31 mouse cellular contexts compared by ENCODE assay signal in genomic region chr5:116052826-116053225, GRCm38 (mm10). TPM values are rescaled to one million over a fixed set of nuclear protein-coding genes. Genes with fewer than 3 reads are reported as not detected.
DNase-seq lines count a peak whose midpoint lies in the region; ATAC-seq and TF ChIP-seq lines count a peak whose summit lies in the region.
"Had no signal": no experiment of that assay in that cellular context is flagged by ENCODE, and none has a peak within 500 bp of the region (broad histone marks: within the 10 kb centered on the region; RNA-seq: fewer than 3 reads in every experiment).

No protein-coding gene starts in this region.

- H3K9ac ChIP-seq in hindbrain, embryonic 16.5 days (ENCODE audit: low read depth, low read length): no peak overlapping the region
- H3K9ac ChIP-seq: embryonic facial prominence, embryonic 13.5 days; embryonic facial prominence, embryonic 15.5 days; forebrain, embryonic 12.5 days had no signal

- no peaks in the 10 kb centered on the region for H3K36me3 ChIP-seq in hindbrain, embryonic 16.5 days (ENCODE audit: control insufficient read depth, insufficient read depth, low read length)
- H3K36me3 ChIP-seq: embryonic facial prominence, embryonic 13.5 days; embryonic facial prominence, embryonic 15.5 days; forebrain, embryonic 10.5 days; forebrain, embryonic 12.5 days had no signal

- 0 out of 2 replicates have a peak overlapping the region, but pooled peaks have one; percentile 31 for H3K27ac ChIP-seq in gastrocnemius, adult 2 months
- no peak overlapping the region for H3K27ac ChIP-seq in hindbrain, embryonic 16.5 days (ENCODE audit: low read depth, low read length)
- H3K27ac ChIP-seq: embryonic facial prominence, embryonic 13.5 days; embryonic facial prominence, embryonic 15.5 days; forebrain, embryonic 10.5 days; forebrain, embryonic 12.5 days had no signal

- TF ChIP-seq CTCF in gastrocnemius, adult 2 months (IDR thresholded peaks at IDR 0.05): no peak

- no peak for ATAC-seq in hindbrain, embryonic 16.5 days
- ATAC-seq: CD4-positive, CD25-positive, alpha-beta regulatory T cell, adult 4 months; forebrain, embryonic 14.5 days; forebrain, embryonic 16.5 days had no signal

- intact Hi-C loops in gastrocnemius, adult 2 months (cut with DNase I): no loop called here

- H3K4me3 ChIP-seq in gastrocnemius, adult 2 months: no peak overlapping the region
- no peak overlapping the region for H3K4me3 ChIP-seq in hindbrain, embryonic 16.5 days (ENCODE audit: low read length)
- H3K4me3 ChIP-seq: embryonic facial prominence, embryonic 13.5 days; embryonic facial prominence, embryonic 15.5 days; erythroblast, embryonic 14.5 days; forebrain, embryonic 10.5 days; forebrain, embryonic 12.5 days had no signal

- WGBS in hindbrain, embryonic 16.5 days: 52% methylated on average over 6 of the region's 6 CpGs

- H3K4me1 ChIP-seq in hindbrain, embryonic 16.5 days (ENCODE audit: control insufficient read depth, insufficient read depth, low read depth, low read length): no peaks in the 10 kb centered on the region
- H3K4me1 ChIP-seq: embryonic facial prominence, embryonic 13.5 days; embryonic facial prominence, embryonic 15.5 days; forebrain, embryonic 10.5 days; forebrain, embryonic 12.5 days had no signal

- no peak overlapping the region for H3K4me2 ChIP-seq in hindbrain, embryonic 16.5 days (ENCODE audit: low read length)
- H3K4me2 ChIP-seq: embryonic facial prominence, embryonic 13.5 days; embryonic facial prominence, embryonic 15.5 days; forebrain, embryonic 12.5 days had no signal

- H3K27me3 ChIP-seq in hindbrain, embryonic 16.5 days (replicated peaks; ENCODE audit: control insufficient read depth, insufficient read depth, low read length): no peaks in the 10 kb centered on the region
- H3K27me3 ChIP-seq: CH12.LX; embryonic facial prominence, embryonic 13.5 days; embryonic facial prominence, embryonic 15.5 days; forebrain, embryonic 12.5 days had no signal

- DNase-seq in gastrocnemius, adult 2 months: no peak
- DNase-seq in gastrocnemius, postnatal 10 days: no peak
- DNase-seq in ES-CJ7 (ENCODE audit: low read depth, low spot score): peak; percentile 76
- peak; percentile 72 for DNase-seq in ZHBTc4 (ENCODE audit: low read depth, low spot score)
- no peak for DNase-seq in lung, postnatal 14 days
- DNase-seq: adrenal gland, adult 2 months; adrenal gland, postnatal 10 days; adrenal gland, postnatal 25 days; B cell, adult 2 months; cerebellum, adult 11 months; cerebellum, adult 18-20 months; cerebellum, adult 8-10 months; cerebellum, adult 9-11 months; cerebellum, postnatal 14 days; cerebellum, postnatal 36 days; embryo, embryonic 11 days had no signal

- H3K9me3 ChIP-seq in hindbrain, embryonic 16.5 days (ENCODE audit: control insufficient read depth, low read length): no peaks in the 10 kb centered on the region
- H3K9me3 ChIP-seq: embryonic facial prominence, embryonic 13.5 days; embryonic facial prominence, embryonic 15.5 days; forebrain, embryonic 10.5 days; forebrain, embryonic 12.5 days had no signal

RNA-seq across cellular contexts. Expression of gene Prkab1, which starts 28.5 kb away (rescaled TPM):
- 10 to 100 TPM; 11.0 to 11.1 TPM for total RNA-seq in gastrocnemius, adult 2 months (2021)
- 10 to 100 TPM; 17.7 to 23.6 TPM for total RNA-seq in gastrocnemius, postnatal 10 days (2021)
- 45.1 and 51.3 TPM in 2 replicates for polyA plus RNA-seq in hindbrain, embryonic 16.5 days (2015; fragmentation: Nextera tagmentation; extraction: Ambion mirVana)

RNA-seq across cellular contexts. Expression of gene Tmem233, which starts 30.2 kb away (rescaled TPM):
- total RNA-seq in gastrocnemius, adult 2 months (2021): 100 to 1,000 TPM; 102 to 138 TPM
- 10 to 100 TPM; 71.7 to 81.9 TPM for total RNA-seq in gastrocnemius, postnatal 10 days (2021)
- polyA plus RNA-seq in hindbrain, embryonic 16.5 days (2015; fragmentation: Nextera tagmentation; extraction: Ambion mirVana): not detected in 2 replicates
- total RNA-seq: adrenal gland, adult 2 months; adrenal gland, postnatal 25 days; CH12.LX; common myeloid progenitor, adult 5-6 weeks; ES-E14 had no signal
- polyA plus RNA-seq: adrenal gland, adult 2 months; brain, embryonic 14.5 days; CD4-positive, CD25-positive, alpha-beta regulatory T cell, adult 4 months; embryonic facial prominence, embryonic 11.5 days; embryonic facial prominence, embryonic 13.5 days; embryonic facial prominence, embryonic 15.5 days; erythroblast, embryonic 14.5 days; forebrain, embryonic 10.5 days; forebrain, embryonic 12.5 days; forebrain, embryonic 14.5 days; forebrain, embryonic 16.5 days; frontal cortex, adult 2 months had no signal

Comparison
In these comparisons a context has a peak if more than half of its experiments do, and no peak if none do; other contexts are left out.
1. DNase-seq: peak in ES-CJ7 (single experiment) and ZHBTc4 (single experiment); none in gastrocnemius, adult 2 months (single experiment), gastrocnemius, postnatal 10 days (single experiment) and lung, postnatal 14 days (single experiment).